In genomic region chr7:24948774-24949173, GRCm38 (mm10) we compare ENCODE assay signal across 21 mouse cellular contexts. TPM values are rescaled to one million over a fixed set of nuclear protein-coding genes. Genes with fewer than 3 reads are reported as not detected.
DNase-seq lines count a peak whose midpoint lies in the region; ATAC-seq and TF ChIP-seq lines count a peak whose summit lies in the region.
"Had no signal": no experiment of that assay in that cellular context is flagged by ENCODE, and none has a peak within 500 bp of the region (broad histone marks: within the 10 kb centered on the region; RNA-seq: fewer than 3 reads in every experiment).

No protein-coding gene starts in this region.

- no peaks in the 10 kb centered on the region for H3K36me3 ChIP-seq in embryonic facial prominence, embryonic 11.5 days (replicated peaks; ENCODE audit: control insufficient read depth, insufficient read depth, low read depth, low read length)
- H3K36me3 ChIP-seq in hindbrain, embryonic 11.5 days (ENCODE audit: control insufficient read depth, insufficient read depth, low read length), result no peaks in the 10 kb centered on the region
- no peaks in the 10 kb centered on the region for H3K36me3 ChIP-seq in midbrain, embryonic 13.5 days
- no peaks in the 10 kb centered on the region for H3K36me3 ChIP-seq in liver, embryonic 12.5 days
- H3K36me3 ChIP-seq: limb, embryonic 12.5 days had no signal

- H3K4me2 ChIP-seq in embryonic facial prominence, embryonic 11.5 days (ENCODE audit: low read depth, low read length), result peak overlapping the region; percentile 16; the same call in 1 of the 2 replicates
- H3K4me2 ChIP-seq in hindbrain, embryonic 11.5 days (replicated peaks; ENCODE audit: low read depth, low read length), result no peak overlapping the region; the same call in 1 of the 2 replicates
- peak overlapping the region; percentile 47 for H3K4me2 ChIP-seq in midbrain, embryonic 13.5 days (replicated peaks)
- no peak overlapping the region for H3K4me2 ChIP-seq in liver, embryonic 12.5 days
- H3K4me2 ChIP-seq: limb, embryonic 12.5 days had no signal

- ATAC-seq in embryonic facial prominence, embryonic 11.5 days (replicated peaks; ENCODE audit: insufficient number of reproducible peaks, low FRiP score, low TSS enrichment, low read depth), result no peak
- no peak for ATAC-seq in hindbrain, embryonic 11.5 days (ENCODE audit: low FRiP score)
- 0 out of 2 replicates have a peak, but pooled peaks have one; percentile 19 for ATAC-seq in midbrain, embryonic 13.5 days
- no peak for ATAC-seq in liver, embryonic 12.5 days
- ATAC-seq in erythroid progenitor cell, adult 5-6 weeks (replicated peaks; ENCODE audit: low FRiP score, poor library complexity, severe bottlenecking), result no peak
- ATAC-seq: intestine, postnatal 0 days; Patski had no signal

- H3K27me3 ChIP-seq in cerebellum, adult 2 months (ENCODE audit: control insufficient read depth, insufficient read depth, low read length), result peaks cover 5% of the 10 kb centered on the region; the same call in 1 of the 2 replicates
- H3K27me3 ChIP-seq in embryonic facial prominence, embryonic 11.5 days (ENCODE audit: control insufficient read depth, insufficient read depth, low read length), result peaks cover 93% of the 10 kb centered on the region
- H3K27me3 ChIP-seq in hindbrain, embryonic 11.5 days (ENCODE audit: control insufficient read depth, insufficient read depth, low read length), result peaks cover 82% of the 10 kb centered on the region
- H3K27me3 ChIP-seq in midbrain, embryonic 13.5 days, result peaks cover 98% of the 10 kb centered on the region
- peaks cover 100% of the 10 kb centered on the region for H3K27me3 ChIP-seq in liver, embryonic 12.5 days (replicated peaks)

- peak in 1 of 2 experiments; percentile 38 for DNase-seq in cerebellum, adult 2 months
- no peak for DNase-seq in cerebellum, adult 9-10 months
- DNase-seq in embryonic facial prominence, embryonic 11.5 days (ENCODE audit: low spot score), result no peak
- DNase-seq in hindbrain, embryonic 11.5 days (ENCODE audit: low spot score), result peak; percentile 56
- no peak for DNase-seq in lung, postnatal 25 days (ENCODE audit: low spot score)
- DNase-seq: gastrocnemius, adult 2 months; heart, adult 2 months; kidney, postnatal 14 days had no signal

- no peak overlapping the region for H3K27ac ChIP-seq in cerebellum, adult 2 months (ENCODE audit: insufficient read depth, low read length)
- no peak overlapping the region for H3K27ac ChIP-seq in embryonic facial prominence, embryonic 11.5 days (replicated peaks; ENCODE audit: low read depth, low read length)
- H3K27ac ChIP-seq in hindbrain, embryonic 11.5 days (ENCODE audit: low read depth, low read length), result no peak overlapping the region
- H3K27ac ChIP-seq in midbrain, embryonic 13.5 days, result 0 out of 2 replicates have a peak overlapping the region, but pooled peaks have one; percentile 26
- no peak overlapping the region for H3K27ac ChIP-seq in liver, embryonic 12.5 days
- H3K27ac ChIP-seq: gastrocnemius, adult 2 months; heart, adult 2 months; limb, embryonic 12.5 days; macrophage had no signal

- no peak overlapping the region for H3K9ac ChIP-seq in embryonic facial prominence, embryonic 11.5 days (replicated peaks; ENCODE audit: low read length)
- no peak overlapping the region for H3K9ac ChIP-seq in hindbrain, embryonic 11.5 days (ENCODE audit: low read depth, low read length)
- H3K9ac ChIP-seq in midbrain, embryonic 13.5 days (replicated peaks), result 0 out of 2 replicates have a peak overlapping the region, but pooled peaks have one; percentile 44
- no peak overlapping the region for H3K9ac ChIP-seq in liver, embryonic 12.5 days
- H3K9ac ChIP-seq: limb, embryonic 12.5 days had no signal

- 3% methylated on average over 29 of the region's 29 CpGs for WGBS in cerebellum, adult 2 months
- under 1% methylated on average over 29 of the region's 29 CpGs for WGBS in embryonic facial prominence, embryonic 11.5 days
- WGBS in hindbrain, embryonic 11.5 days, result 2% methylated on average over 29 of the region's 29 CpGs
- 1% methylated on average over 29 of the region's 29 CpGs for WGBS in midbrain, embryonic 13.5 days
- 8% methylated on average over 29 of the region's 29 CpGs for WGBS in liver, embryonic 12.5 days (ENCODE audit: insufficient replicate concordance)

- TF ChIP-seq CTCF in cerebellum, adult 2 months (IDR thresholded peaks at IDR 0.05; ENCODE audit: borderline replicate concordance, insufficient read depth, low read depth, low read length), result no peak

- TF ChIP-seq POLR2A in cerebellum, adult 2 months (IDR thresholded peaks at IDR 0.05; ENCODE audit: borderline replicate concordance, insufficient read depth, low read length), result no peak

- peaks cover 11% of the 10 kb centered on the region; the same call in 1 of the 2 replicates for H3K4me1 ChIP-seq in cerebellum, adult 2 months (ENCODE audit: control insufficient read depth, insufficient read depth, low read length)
- no peaks in the 10 kb centered on the region; the same call in 1 of the 2 replicates for H3K4me1 ChIP-seq in embryonic facial prominence, embryonic 11.5 days (ENCODE audit: control insufficient read depth, insufficient read depth, low read length)
- peaks cover 21% of the 10 kb centered on the region for H3K4me1 ChIP-seq in hindbrain, embryonic 11.5 days (replicated peaks; ENCODE audit: control insufficient read depth, insufficient read depth, low read length)
- peaks cover 53% of the 10 kb centered on the region for H3K4me1 ChIP-seq in midbrain, embryonic 13.5 days (replicated peaks)
- peaks cover 8% of the 10 kb centered on the region; the same call in 1 of the 2 replicates for H3K4me1 ChIP-seq in liver, embryonic 12.5 days

- H3K9me3 ChIP-seq in embryonic facial prominence, embryonic 11.5 days (replicated peaks; ENCODE audit: control insufficient read depth, low read length), result no peaks in the 10 kb centered on the region
- H3K9me3 ChIP-seq in hindbrain, embryonic 11.5 days (ENCODE audit: control insufficient read depth, low read length), result no peaks in the 10 kb centered on the region
- H3K9me3 ChIP-seq in midbrain, embryonic 13.5 days, result no peaks in the 10 kb centered on the region
- H3K9me3 ChIP-seq in liver, embryonic 12.5 days (replicated peaks), result no peaks in the 10 kb centered on the region
- H3K9me3 ChIP-seq: limb, embryonic 12.5 days had no signal

- H3K4me3 ChIP-seq in cerebellum, adult 2 months (replicated peaks; ENCODE audit: insufficient read depth, low read depth, low read length), result peak overlapping the region; percentile 54
- H3K4me3 ChIP-seq in embryonic facial prominence, embryonic 11.5 days (ENCODE audit: low read depth, low read length), result no peak overlapping the region
- no peak overlapping the region; the same call in 1 of the 2 replicates for H3K4me3 ChIP-seq in hindbrain, embryonic 11.5 days (ENCODE audit: low read depth, low read length)
- peak overlapping the region; percentile 25 for H3K4me3 ChIP-seq in midbrain, embryonic 13.5 days (replicated peaks)
- H3K4me3 ChIP-seq in liver, embryonic 12.5 days, result no peak overlapping the region
- H3K4me3 ChIP-seq: erythroblast, embryonic 14.5 days; gastrocnemius, adult 2 months; heart, adult 2 months; limb, embryonic 12.5 days had no signal

RNA-seq across cellular contexts. Expression of gene Gm4881, which starts 4.5 kb away (rescaled TPM):
- polyA plus RNA-seq in cerebellum, adult 2 months (2012; rRNA removed), result 1.00 and 1.4 TPM in 2 replicates
- polyA plus RNA-seq in embryonic facial prominence, embryonic 11.5 days (2014; fragmentation: Nextera tagmentation; extraction: Ambion mirVana), result 0.36 and 0.79 TPM in 2 replicates
- 4.7 and 6.1 TPM in 2 replicates for polyA plus RNA-seq in hindbrain, embryonic 11.5 days (2014; fragmentation: Nextera tagmentation; extraction: Ambion mirVana)
- 5.7 and 6.4 TPM in 2 replicates for polyA plus RNA-seq in midbrain, embryonic 13.5 days (2015; fragmentation: Nextera tagmentation; extraction: Ambion mirVana)
- not detected in 2 replicates for polyA plus RNA-seq in liver, embryonic 12.5 days (2016; fragmentation: Nextera tagmentation; extraction: Ambion mirVana)
- total RNA-seq in erythroid progenitor cell, adult 5-6 weeks (2015; ENCODE audit: low replicate concordance), result not detected in 2 replicates
- not detected in 2 replicates for total RNA-seq in erythroid progenitor cell, adult 5-6 weeks (2017; ENCODE audit: low replicate concordance)
- total RNA-seq: adrenal gland, adult 18-20 months; gastrocnemius, adult 2 months; heart, adult 2 months; heart, postnatal 25 days had no signal
- polyA plus RNA-seq: cortical plate, adult 2 months; erythroblast, embryonic 14.5 days; heart, adult 2 months; intestine, postnatal 0 days; limb, embryonic 12.5 days; liver, embryonic 16.5 days; macrophage; Patski; urinary bladder, adult 2 months had no signal

RNA-seq across cellular contexts. Expression of gene Rabac1, which starts 23.8 kb away (rescaled TPM):
- polyA plus RNA-seq in cerebellum, adult 2 months (2012; rRNA removed), result 637 and 648 TPM in 2 replicates
- polyA plus RNA-seq in embryonic facial prominence, embryonic 11.5 days (2014; fragmentation: Nextera tagmentation; extraction: Ambion mirVana), result 75.9 and 92.5 TPM in 2 replicates
- 122 and 129 TPM in 2 replicates for polyA plus RNA-seq in hindbrain, embryonic 11.5 days (2014; fragmentation: Nextera tagmentation; extraction: Ambion mirVana)
- polyA plus RNA-seq in midbrain, embryonic 13.5 days (2015; fragmentation: Nextera tagmentation; extraction: Ambion mirVana), result 171 and 176 TPM in 2 replicates
- polyA plus RNA-seq in liver, embryonic 12.5 days (2016; fragmentation: Nextera tagmentation; extraction: Ambion mirVana), result 63.4 and 67.4 TPM in 2 replicates
- 8.3 and 8.8 TPM in 2 replicates for total RNA-seq in erythroid progenitor cell, adult 5-6 weeks (2015; ENCODE audit: low replicate concordance)
- total RNA-seq in erythroid progenitor cell, adult 5-6 weeks (2017; ENCODE audit: low replicate concordance), result 7.3 and 18.0 TPM in 2 replicates

RNA-seq across cellular contexts. Expression of gene Arhgef1, which starts 46.1 kb away (rescaled TPM):
- 162 and 173 TPM in 2 replicates for polyA plus RNA-seq in cerebellum, adult 2 months (2012; rRNA removed)
- 43.0 and 47.1 TPM in 2 replicates for polyA plus RNA-seq in embryonic facial prominence, embryonic 11.5 days (2014; fragmentation: Nextera tagmentation; extraction: Ambion mirVana)
- 43.0 and 46.4 TPM in 2 replicates for polyA plus RNA-seq in hindbrain, embryonic 11.5 days (2014; fragmentation: Nextera tagmentation; extraction: Ambion mirVana)
- polyA plus RNA-seq in midbrain, embryonic 13.5 days (2015; fragmentation: Nextera tagmentation; extraction: Ambion mirVana), result 46.7 and 59.2 TPM in 2 replicates
- 71.9 and 80.4 TPM in 2 replicates for polyA plus RNA-seq in liver, embryonic 12.5 days (2016; fragmentation: Nextera tagmentation; extraction: Ambion mirVana)
- 36.4 and 59.1 TPM in 2 replicates for total RNA-seq in erythroid progenitor cell, adult 5-6 weeks (2015; ENCODE audit: low replicate concordance)
- total RNA-seq in erythroid progenitor cell, adult 5-6 weeks (2017; ENCODE audit: low replicate concordance), result 35.8 and 40.3 TPM in 2 replicates

RNA-seq across cellular contexts. Expression of gene Cd79a, which starts 51.6 kb away (rescaled TPM):
- 0.85 and 1.1 TPM in 2 replicates for polyA plus RNA-seq in cerebellum, adult 2 months (2012; rRNA removed)
- 0.20 and 0.28 TPM in 2 replicates for polyA plus RNA-seq in embryonic facial prominence, embryonic 11.5 days (2014; fragmentation: Nextera tagmentation; extraction: Ambion mirVana)
- 0.39 TPM in 1 of 2 replicates, not detected in the other for polyA plus RNA-seq in hindbrain, embryonic 11.5 days (2014; fragmentation: Nextera tagmentation; extraction: Ambion mirVana)
- polyA plus RNA-seq in midbrain, embryonic 13.5 days (2015; fragmentation: Nextera tagmentation; extraction: Ambion mirVana), result 0.35 and 0.40 TPM in 2 replicates
- polyA plus RNA-seq in liver, embryonic 12.5 days (2016; fragmentation: Nextera tagmentation; extraction: Ambion mirVana), result 0.12 TPM in 1 of 2 replicates, not detected in the other
- total RNA-seq in erythroid progenitor cell, adult 5-6 weeks (2015; ENCODE audit: low replicate concordance), result 56.2 and 74.6 TPM in 2 replicates
- total RNA-seq in erythroid progenitor cell, adult 5-6 weeks (2017; ENCODE audit: low replicate concordance), result 12.7 and 14.7 TPM in 2 replicates
- total RNA-seq: gastrocnemius, adult 2 months had no signal
- polyA plus RNA-seq: Patski had no signal

RNA-seq across cellular contexts. Expression of gene Atp1a3, which starts 57.0 kb away (rescaled TPM):
- 1,466 and 1,473 TPM in 2 replicates for polyA plus RNA-seq in cerebellum, adult 2 months (2012; rRNA removed)
- 6.8 and 8.5 TPM in 2 replicates for polyA plus RNA-seq in embryonic facial prominence, embryonic 11.5 days (2014; fragmentation: Nextera tagmentation; extraction: Ambion mirVana)
- 40.1 and 48.8 TPM in 2 replicates for polyA plus RNA-seq in hindbrain, embryonic 11.5 days (2014; fragmentation: Nextera tagmentation; extraction: Ambion mirVana)
- polyA plus RNA-seq in midbrain, embryonic 13.5 days (2015; fragmentation: Nextera tagmentation; extraction: Ambion mirVana), result 189 and 195 TPM in 2 replicates
- 0.45 and 0.50 TPM in 2 replicates for polyA plus RNA-seq in liver, embryonic 12.5 days (2016; fragmentation: Nextera tagmentation; extraction: Ambion mirVana)
- 5.4 and 15.1 TPM in 2 replicates for total RNA-seq in erythroid progenitor cell, adult 5-6 weeks (2015; ENCODE audit: low replicate concordance)
- 3.3 TPM in 1 of 2 replicates, not detected in the other for total RNA-seq in erythroid progenitor cell, adult 5-6 weeks (2017; ENCODE audit: low replicate concordance)
- total RNA-seq: gastrocnemius, adult 2 months had no signal

Comparison
In these comparisons a context has a peak if more than half of its experiments do, and no peak if none do; other contexts are left out.
1. H3K4me3 ChIP-seq: peak in cerebellum, adult 2 months (single experiment) and midbrain, embryonic 13.5 days (single experiment); none in embryonic facial prominence, embryonic 11.5 days (single experiment), hindbrain, embryonic 11.5 days (single experiment) and liver, embryonic 12.5 days (single experiment).
2. H3K4me2 ChIP-seq: peak in embryonic facial prominence, embryonic 11.5 days (single experiment) and midbrain, embryonic 13.5 days (single experiment); none in hindbrain, embryonic 11.5 days (single experiment) and liver, embryonic 12.5 days (single experiment).